Mouse (Mus musculus) adrenal gland, postnatal 36 days (tissue): Measurements from ENCODE around the gene Atp5h. TPM values are rescaled to one million over a fixed set of nuclear protein-coding genes. Genes with fewer than 3 reads are reported as not detected.

ENCODE experiments used
- DNase-seq, 2 experiments: peaks; one replicate each; pipeline ENCODE4 v3.0.0; 2021; ENCODE audit warnings: mixed read lengths in 1 of 2
- total RNA-seq, 2 experiments: library from RNA; stranded (reverse); gene quantifications; 2 replicates each; pipeline ENCODE4 v1.2.3; 2021

The Atp5h gene
- total RNA-seq, 2 experiments from 2014 or later, result 567 to 597 TPM

DNA sequence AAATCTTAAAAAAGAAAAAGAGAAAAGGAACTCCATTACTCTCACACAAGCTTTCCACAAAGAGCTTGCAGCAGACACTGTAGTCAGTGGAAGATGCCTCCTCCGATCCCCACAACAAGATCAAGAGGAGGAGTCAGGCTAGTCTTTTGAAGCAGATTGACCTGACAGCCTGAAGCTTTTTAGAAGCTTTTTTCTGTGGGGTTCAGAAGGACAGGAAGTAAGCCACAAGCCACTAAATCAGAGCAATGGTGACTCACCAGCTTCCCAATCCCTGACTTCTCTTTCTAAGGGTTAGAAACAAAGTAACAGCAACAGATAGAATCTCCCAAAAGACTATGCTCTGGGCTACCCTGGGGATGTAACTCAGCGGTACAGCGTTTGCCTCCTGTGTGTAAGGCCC lies 19.6 kb upstream of the Atp5h start:
- peak in 1 of 2 experiments; percentile 29 for DNase-seq

DNA sequence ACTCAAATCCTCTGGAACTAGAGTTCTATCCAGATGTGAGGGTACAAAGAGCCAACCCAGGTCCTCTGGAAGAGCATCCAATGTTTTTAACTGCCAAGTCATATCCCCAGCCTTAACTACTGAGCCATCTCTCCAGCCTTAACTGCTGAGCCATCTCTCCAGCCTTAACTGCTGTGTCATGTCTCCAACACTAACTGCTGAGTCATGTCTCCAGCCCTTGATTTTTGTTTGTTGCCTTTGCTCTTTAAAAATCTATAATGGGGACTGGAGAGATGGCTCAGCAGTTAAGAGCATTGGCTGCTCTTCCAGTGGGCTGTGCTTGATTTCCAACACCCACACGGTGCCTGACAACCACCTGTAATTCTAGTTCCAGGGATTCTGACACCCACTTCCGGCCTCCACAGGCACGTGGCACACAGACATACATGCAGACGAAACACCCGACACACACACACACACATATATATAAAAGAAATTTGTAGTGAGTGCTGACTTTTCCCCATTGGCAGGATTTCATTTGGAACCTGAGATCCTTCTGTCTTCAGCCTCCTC lies 17.9 kb upstream of the Atp5h start:
- DNase-seq, result no peak

DNA sequence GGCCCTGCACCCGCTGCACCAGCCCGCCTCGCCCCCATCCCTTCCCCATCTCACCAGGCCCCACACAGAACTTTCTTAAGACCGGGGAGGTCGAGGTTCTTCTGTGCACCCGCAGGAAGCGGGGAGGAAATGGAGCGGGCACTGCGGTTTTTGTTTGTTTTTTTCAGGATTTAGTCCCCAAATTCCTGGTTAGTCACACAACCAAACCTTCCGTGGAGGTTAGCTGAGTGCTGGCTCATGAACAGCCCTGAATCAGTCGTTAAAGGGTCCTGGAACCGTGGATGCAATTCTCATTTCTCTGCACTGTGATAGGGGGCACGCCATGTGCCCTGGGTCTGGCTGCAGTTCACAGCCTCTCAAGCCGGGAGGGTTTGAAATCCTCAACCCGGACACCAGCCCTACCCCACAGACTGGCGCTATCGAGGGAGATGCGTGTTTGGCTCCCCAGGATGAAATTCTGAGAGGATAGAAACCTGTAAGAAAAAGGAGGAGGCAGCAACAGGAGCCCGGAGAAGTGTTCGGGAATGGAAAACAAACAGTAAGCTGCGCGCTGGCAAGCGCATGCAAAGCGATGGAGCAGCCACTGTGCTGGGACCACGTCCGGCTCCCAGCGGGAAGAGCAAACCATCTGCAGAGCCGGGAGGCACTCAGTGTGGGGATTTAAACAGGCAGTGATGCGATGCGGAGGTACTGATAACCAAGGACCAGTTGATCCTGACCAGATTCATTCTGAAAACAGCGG lies 16.0 kb upstream of the Atp5h start:
- DNase-seq, result no peak

DNA sequence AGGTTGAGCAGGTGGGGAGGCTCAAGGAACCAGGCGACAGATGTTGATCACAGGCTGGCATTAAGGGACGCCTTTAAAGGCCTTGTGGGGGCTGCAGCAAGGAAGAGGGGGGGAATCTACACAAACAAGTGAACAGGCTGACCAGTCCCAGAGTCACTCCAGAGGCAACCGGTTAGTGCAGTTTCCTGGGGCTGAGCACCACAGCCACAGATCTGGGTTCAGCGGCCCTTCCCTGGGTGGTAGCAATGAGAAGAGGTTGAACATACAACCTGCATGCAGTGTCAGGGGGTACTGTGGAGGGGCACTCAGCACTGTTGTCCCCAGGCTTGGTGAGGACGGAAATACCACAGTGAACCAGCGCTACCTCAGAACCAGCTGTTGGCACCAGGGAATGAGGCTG lies 13.6 kb upstream of the Atp5h start:
- no peak for DNase-seq

DNA sequence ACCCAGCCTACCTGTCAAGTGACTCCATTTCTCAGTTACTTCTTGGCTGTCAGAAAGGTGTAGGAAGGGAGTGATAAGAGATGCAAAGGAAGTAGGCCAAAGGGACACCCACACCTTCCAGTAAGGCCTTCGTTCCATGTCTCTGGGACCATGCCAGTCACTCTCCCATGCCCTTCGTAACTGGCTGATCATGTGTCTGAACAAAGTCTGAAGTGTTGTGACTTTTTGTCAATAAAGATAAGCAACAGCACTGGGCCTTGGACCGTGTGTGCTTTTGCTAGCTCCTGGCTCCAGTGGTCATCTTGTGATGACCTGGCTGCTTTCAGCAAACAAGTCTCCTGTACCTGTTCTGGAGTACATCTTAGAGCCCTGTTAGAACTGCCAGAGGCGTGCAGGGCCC lies 13.1 kb upstream of the Atp5h start:
- DNase-seq, result no peak

DNA sequence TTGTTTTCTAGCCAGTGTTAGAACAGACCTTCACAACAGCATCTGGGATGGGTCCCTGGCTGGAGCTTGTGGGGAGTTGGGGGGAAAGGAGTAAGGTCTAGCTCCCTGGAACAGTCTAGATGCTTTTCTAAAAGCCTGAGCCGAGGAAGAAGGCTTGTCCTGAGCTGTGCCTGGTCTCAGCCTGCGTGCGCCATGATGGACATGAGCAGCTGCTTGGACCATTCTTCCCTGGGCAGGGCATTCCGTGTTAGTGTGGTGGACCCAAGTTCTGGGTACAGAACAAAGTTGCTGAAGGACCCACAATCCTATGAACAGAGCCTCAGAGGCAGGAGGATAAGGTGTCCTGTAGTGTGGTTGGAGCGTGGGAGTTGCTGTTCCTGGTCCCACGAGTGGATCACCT lies 10.8 kb upstream of the Atp5h start:
- no peak for DNase-seq

DNA sequence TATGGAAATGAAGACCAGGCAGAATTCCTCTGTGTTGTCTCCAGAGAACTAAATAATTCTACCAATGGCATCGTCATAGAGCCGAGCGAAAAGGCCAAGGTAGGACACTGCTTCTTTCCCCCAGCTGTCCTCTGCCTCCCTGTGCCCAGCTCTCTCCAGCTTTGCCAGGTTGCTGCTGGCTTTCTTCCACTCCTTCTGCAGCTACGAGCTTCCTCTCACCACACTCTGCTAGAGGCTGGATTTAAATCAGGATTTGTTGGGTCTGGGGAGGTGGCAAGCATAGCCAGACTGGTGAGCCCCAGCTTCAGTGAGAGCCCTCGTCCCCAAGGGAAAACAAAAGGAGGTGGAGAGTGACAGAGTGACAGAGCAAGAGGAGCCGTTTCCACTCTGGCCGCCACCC lies 9.5 kb upstream of the Atp5h start:
- DNase-seq, result no peak

DNA sequence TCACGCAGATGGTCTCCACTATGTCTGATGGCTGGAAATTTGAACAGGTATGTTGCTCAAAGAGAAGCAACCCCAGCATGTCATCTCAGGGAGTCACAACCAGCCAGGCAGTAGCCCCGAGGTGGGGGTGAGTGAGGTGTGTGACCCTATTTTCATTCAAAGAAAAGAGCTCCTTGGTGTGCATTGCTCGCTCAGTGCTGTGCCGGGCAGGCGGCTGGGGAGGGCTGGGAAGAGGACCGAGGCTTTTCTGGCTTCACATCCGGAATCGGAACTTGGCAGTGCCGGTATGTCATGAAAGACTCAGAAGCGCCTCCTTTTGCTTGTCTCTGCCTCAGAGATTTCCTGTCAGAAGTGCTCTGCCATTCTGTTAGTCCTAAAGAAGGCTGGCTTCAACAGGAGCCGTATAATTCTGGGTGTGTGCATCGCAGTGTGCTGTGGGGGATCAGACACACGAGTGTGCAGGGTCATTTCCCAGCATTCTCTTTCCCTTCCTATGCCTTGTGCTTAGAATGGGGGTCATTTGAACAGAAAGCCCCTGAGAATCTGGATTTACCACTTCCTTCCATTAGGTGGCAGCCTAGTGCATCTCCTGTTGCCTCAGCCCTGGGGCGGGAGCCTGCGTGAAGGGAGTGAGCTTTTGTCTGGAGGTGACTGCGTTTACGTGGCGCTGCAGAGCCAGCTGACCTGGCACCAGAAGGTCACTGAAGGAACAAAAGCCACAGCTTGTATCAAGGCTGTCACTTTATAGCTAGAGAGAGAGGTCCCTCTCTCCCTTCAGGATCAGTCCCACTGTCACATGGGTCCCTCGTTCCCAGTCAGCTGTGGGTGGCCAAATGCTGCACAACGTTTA lies 7.9 kb upstream of the Atp5h start:
- DNase-seq, result peak; percentile 77 to 81

DNA sequence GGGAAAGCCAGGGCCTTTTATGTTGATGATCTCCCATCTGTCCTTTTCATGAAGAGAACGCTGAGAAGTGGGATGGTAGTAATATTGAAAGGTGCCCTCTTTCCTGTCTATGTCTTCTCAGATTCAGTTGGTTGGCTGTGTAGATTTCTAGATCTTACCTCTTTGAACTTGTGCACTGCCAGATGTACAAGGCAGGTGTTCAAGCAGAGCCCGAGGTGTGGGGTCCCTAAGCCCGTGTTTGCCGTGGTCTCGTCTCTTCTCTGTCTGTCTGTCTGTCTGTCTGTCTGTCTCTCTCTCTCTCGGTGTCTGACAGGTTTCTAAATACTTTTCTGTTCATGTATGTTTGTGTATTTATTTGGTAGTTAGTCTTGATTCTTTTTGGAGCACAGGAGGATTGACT lies 5.9 kb upstream of the Atp5h start:
- no peak for DNase-seq

DNA sequence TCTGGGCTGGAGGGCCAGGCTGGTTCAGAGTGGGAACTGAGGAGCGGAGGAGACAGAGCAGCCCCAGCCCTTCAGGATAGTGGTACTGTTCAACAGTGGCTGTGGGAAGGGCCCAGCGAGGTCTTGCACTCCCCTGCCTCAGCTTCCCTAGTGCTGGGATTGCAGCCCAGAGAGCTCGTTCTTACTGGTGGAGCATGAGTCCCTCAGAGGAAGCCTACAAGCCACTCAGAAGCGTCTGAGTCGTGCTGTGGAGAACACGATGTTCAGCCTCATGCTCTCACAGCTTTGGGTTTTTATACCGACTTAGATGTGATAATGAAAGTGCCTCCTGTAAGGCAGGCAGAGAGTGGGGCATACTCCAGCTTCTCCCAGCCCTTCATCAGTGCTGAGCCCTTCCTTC lies 4.9 kb upstream of the Atp5h start:
- DNase-seq, result no peak

DNA sequence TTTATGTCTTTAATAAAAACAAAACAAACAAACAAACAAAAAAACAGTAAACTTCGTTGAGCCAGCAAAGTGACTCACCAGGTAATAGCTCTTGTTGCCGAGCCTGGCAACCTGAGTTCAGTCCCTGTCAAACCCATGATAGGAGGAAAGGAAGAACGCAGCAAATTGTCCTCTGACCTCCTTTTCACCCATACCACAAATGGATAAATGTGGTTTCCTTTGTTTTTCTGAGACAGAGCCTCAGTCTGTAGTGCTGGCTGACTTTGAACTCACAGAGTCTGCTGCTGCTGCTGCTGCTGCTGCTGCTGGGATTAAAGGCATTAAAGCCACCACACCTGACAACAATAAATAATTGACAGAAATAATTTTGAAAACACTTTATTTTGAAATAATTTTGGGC lies 3.3 kb upstream of the Atp5h start:
- DNase-seq, result no peak

DNA sequence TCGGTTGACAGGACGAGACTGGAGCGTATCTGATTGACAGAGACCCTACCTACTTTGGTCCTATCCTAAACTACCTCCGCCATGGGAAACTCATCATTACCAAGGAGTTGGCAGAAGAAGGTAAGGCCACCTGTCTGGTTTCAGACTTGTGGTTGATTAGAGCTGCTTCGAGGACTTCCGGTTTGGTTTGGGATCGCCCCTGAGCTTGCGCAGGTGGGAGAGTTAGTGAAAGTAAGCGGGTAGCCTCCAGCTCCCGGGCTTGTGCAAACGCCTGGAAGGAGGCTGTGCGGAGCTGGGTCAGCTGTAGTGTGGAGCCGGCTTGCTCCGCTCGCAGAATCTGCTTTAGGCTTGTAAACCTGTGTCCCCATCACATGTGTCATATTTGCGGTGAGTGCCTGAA lies 2.2 kb upstream of the Atp5h start:
- no peak for DNase-seq

DNA sequence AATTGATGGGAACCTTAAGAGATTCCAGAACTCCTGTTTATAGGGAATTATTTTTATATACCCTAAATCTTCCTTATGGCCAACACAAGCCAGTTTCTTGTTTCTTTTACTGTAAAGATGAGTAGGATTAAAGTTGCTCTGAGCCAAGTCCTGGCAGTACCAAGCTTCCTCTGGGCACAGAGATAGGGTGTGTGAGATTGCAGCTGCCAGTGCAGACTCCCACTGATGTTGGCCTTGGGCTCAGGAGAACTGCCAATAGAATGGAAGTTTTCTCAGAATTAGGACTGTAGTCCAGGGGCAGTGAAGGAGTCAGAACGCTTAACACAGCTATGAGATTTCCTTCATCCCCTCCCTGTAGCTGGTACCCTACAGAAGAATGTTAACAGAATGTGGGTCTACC lies 1.6 kb upstream of the Atp5h start:
- peak in 1 of 2 experiments; percentile 42 for DNase-seq

DNA sequence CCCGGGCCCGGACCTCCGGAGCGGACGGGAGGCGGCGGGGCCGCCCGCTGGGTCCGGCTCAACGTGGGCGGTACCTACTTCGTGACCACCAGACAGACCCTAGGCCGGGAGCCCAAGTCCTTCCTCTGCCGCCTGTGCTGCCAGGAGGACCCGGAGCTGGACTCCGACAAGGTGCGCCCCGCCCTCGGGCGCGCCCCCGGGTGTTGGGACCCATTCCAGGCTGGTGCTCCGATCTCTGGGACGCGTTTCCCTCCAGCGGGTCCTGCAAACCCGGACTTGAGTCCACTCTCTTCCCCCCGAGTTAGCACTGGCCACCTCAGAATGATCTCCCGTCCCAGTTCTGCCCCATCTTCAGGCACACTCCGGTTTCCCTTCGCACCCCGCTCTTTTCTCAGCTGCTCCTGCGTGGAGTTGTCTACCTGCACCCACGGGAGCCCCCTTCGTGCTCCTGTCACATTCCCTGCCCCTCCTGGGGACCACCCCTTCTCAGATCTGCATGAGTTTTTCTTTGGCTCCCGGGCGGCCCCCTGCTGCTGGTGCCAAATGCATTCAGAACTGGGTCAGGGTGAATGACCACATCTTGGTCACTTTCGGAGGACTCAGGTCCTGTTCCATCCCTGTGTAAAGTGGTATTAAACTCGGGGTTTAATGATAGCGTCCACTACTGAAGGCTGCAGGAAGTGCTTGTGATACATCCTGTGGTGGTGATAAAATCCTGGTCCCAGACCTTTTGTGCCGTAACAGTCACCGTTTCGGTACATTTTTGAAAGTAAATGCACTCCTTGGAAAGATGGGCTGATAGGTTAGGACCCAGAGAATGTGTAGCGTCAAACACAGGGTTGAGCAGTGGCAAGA lies 801 bp upstream of the Atp5h start:
- DNase-seq, result peak; percentile 69 to 77

DNA sequence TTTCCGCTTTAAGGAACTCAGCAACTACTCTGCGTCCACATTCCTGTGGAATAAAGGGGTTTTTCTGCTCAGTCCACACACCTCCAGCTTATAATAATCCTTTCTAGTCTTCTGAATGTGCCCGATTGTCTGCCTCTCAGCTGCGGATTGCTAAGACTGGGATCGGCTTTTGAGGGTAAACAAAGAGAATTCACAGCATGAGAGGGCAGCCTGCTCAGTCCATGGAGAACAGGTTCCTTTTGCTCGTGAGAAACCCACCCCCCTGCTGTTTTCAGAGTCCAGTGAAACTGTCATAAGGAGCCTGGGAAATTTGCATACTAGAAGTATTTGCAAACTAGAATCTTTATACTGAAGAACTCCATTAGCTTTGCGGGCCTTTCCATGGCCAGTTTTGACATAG lies 10.2 kb downstream of the Atp5h start:
- no peak for DNase-seq

DNA sequence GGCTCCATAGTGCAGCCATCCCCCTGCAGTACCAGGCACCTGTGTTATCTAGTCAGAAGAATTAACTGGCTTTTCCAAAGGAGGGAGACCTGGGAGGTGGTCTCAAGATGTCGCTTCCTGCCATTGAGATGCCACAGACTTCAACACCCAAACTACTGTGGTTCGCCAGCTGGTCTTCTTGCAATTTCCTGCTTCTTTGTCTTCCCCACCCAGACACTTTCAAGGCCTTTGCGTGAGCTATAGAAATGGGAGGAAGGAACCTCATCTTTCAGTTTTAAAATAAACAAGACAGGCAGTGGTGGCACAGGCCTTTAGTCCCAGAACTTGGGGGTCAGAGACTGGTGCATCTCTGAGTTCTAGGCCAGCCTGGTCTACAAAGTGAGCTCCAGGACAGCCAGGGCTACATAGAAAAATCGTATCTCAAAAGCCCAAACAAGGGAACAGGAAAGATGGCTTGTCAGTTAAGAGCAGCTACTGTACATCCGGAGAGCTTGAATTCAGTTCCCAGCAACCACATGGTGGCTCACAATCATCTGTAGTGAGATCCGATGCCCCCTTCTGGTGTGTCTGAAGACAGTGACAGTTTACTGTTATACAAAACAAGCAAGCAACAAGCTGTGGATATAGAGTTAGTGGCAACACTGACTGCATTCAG lies 11.4 kb downstream of the Atp5h start:
- DNase-seq, result no peak

DNA sequence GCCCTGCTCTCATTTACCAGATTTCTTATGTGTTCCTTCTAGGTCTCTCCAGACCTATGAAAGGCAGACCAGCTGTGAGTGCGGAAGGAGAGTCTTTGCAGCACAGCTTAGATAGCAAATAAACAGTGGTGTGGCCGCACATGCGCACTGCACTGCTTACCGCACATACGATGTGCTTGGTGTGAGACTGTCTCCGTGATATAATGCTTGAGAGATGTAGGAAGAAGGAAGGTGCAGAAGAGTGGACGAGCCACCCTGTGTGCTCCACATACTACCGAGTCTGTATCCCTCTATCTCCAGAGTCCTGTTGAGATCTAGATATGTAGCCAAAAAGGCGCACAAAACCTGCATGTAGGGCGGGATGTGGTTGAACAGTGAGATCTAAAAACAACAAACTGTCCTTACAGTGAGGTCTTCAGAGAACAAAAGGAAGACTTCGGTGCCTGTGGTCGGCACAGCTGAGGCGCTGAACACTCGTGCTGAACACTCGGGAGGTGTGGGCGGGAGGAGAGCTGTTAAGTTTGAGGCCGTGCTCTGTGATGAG lies 12.8 kb downstream of the Atp5h start:
- no peak for DNase-seq

DNA sequence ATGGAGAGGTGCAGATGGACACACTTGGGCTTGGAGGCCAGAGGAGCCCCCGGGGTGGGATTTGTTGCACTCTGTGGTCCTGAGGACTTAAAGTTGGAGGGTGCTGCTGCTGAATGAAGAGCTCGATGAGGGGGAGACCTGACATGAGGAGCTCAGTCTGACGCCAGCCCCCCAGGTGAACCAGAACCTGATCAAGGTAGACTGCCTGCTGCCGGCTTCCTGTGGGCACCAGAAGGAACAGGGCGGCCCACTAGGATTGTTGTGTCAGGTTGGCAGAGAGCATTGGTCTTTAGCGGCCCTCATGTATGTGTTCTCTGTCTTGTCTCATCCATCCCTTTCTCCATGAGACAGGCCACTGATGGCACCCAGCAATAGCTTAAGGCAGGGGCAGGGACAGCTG lies 14.0 kb downstream of the Atp5h start:
- DNase-seq, result no peak

DNA sequence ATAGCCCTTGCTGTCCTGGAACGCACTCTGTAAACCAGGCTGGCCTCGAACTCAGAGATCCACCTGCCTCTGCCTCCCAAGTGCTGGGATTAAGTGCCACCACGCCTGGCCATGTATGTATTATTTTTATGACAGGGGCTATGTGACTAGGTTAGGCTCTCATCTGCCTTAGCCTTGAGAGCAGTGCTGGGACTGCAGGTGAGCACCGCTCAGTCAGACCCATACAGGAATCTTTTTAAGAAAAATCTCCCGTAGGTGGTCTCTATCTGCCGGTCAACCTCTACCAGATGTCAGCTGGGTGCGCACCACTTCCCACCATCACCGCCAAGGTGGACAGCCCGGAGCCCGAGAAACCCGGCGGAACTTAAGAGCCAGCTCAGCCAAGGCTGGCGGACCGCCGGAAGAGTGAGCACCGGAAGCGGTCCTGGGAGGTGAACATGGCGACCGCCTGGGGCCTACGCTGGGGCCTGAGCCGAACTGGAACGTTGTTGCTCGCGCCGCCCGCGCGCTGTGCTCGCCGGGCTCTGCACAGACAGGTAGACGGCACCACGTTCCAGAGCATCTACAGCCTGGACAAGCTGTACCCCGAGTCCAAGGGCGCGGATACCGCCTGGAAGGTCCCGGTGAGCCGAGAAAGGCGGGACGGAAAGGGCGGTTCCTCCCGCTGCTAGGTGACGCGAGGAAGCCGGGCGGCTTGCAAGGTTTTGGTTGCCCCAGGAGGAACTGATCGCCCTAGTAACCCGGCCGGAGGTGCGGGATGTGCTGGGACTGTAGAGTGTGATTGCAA lies 16.2 kb downstream of the Atp5h start, which contains the start of gene Mrpl58:
TSS of gene Mrpl58 (plus strand) at position 415 of the 787 bp plus-strand sequence.
- peak; percentile 90 to 92 for DNase-seq

DNA sequence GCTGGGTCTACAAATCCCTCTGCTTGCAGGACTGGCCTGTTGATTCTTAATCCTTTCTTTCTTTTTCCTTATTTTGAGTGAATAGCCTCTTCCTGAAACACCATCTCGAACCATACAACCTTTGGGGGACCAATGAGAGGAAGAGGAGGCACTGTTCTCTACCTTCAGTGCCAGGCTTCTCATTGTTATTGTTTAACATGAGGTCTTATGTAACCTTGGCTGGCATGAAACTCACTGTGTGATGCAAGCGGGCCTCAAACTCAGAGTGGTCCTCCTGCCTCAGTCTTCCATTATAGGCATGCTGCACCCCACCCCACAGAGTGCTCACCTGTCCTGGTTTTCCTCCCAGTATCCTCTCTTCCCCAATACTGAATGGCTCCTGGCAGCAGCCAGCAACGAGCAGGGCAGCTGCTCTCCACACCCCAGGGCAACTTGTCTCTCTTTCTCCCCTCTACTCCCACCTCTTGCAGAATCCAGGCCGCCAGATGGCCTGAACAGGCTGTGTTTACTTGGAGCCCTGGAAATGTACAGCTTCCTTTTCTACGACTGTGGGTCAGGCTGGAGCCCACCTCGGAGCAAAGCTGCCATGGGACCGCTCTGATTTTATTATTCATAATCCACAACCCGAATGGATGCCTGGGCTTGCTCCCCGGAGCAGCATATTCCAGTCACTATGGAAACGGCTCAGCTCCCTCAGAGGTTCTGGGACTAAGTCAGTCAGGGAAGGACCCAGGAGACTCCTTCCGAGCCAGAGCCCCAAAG lies 19.0 kb downstream of the Atp5h start:
- no peak for DNase-seq
